Comparison of ENCODE assay signal across 1 mouse cellular context in the genomic region with DNA sequence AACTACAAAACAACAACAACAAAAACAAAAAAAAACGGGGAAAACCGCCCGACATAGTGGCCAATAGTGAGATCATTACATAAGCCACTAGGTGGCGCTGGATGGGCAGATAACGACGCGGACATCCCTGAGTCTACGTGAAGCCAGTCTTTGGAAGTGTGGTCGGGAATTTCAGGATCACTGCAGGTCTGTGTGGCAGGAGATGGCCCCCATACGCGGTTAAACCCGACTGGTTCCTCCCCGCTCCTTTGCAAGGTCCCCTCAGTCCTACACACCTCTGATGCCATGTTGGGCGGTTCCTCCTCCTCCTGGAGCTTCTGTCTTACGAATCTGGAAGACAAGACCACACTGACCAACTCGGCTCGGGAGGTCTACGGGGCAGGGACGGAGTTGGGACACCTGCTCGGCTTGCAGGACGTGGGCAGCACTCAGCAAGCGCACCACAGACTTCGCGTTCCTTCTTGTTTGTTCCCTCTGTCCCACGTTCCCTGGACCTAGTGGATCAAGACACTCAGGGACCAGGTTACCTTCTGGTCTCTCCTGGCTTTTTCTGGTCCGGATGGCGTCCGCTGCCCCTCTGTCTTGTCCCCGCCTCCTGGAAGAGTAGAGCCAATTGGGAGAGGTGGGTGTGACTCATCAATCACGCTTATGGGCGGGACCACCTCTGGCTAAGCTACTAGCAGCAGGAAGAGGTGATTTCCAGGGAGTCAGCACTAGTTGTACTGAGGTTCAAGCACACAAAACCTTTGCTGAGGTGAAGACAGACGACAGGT.
TF ChIP-seq lines count a peak whose summit lies in the region.

No protein-coding gene starts in this region.

TF ChIP-seq in ES-E14, 5 proteins besides CTCF, POLR2A, EP300 and RAD21:
- no peak for TF ChIP-seq CHD2 (IDR thresholded peaks at IDR 0.05; ENCODE audit: low read depth, low read length)
- TF ChIP-seq ZNF384 (IDR thresholded peaks at IDR 0.05; ENCODE audit: low read depth, low read length), result peak; percentile 62
- TF ChIP-seq MAFK (IDR thresholded peaks at IDR 0.05; ENCODE audit: insufficient read depth, low read depth, low read length), result 0 out of 2 replicates have a peak, but pooled peaks have one; percentile 32
TF ChIP-seq in ES-E14: peak in this region for 2.
